Mouse (Mus musculus) c-Kit-positive CD71-negative TER-119-negative erythroid progenitor cells, embryonic 14.5 days (primary cell): ENCODE results near the gene Zfp69.

Experiments used
- DNase-seq: peaks from one replicate; pipeline ENCODE4 v3.0.0-alpha.2; 2013; ENCODE audit warnings: low read depth

Gene Zfp69

GRCm38 (mm10) chr4:120924554-120925299 lies 26.8 kb downstream of the Zfp69 start, which contains the start of gene Exo5:
Gene Exo5 (minus strand): TSS chr4:120925017.
- DNase-seq, result peak; percentile 88

GRCm38 (mm10) chr4:120921461-120921860 lies 30.0 kb downstream of the Zfp69 start:
- no peak for DNase-seq

GRCm38 (mm10) chr4:120914501-120914900 lies 37.0 kb downstream of the Zfp69 start:
- no peak for DNase-seq

- no peak for DNase-seq
These were observed 37.6 kb downstream of the Zfp69 start for GRCm38 (mm10) chr4:120913861-120914260.

GRCm38 (mm10) chr4:120913443-120913842 lies 38.1 kb downstream of the Zfp69 start:
- no peak for DNase-seq

- DNase-seq, result no peak
These were observed 38.6 kb downstream of the Zfp69 start for GRCm38 (mm10) chr4:120912866-120913265.

- DNase-seq, result no peak
These were observed 40.4 kb downstream of the Zfp69 start for GRCm38 (mm10) chr4:120911086-120911485.

GRCm38 (mm10) chr4:120909558-120910150 lies 41.8 kb downstream of the Zfp69 start:
- peak; percentile 85 for DNase-seq

GRCm38 (mm10) chr4:120905644-120906043 lies 45.9 kb downstream of the Zfp69 start:
- no peak for DNase-seq

- DNase-seq, result no peak
These were observed 47.0 kb downstream of the Zfp69 start for GRCm38 (mm10) chr4:120904533-120904932.

- no peak for DNase-seq
These were observed 55.5 kb downstream of the Zfp69 start for GRCm38 (mm10) chr4:120895810-120896584.

GRCm38 (mm10) chr4:120895226-120895625 lies 56.3 kb downstream of the Zfp69 start:
- no peak for DNase-seq

- DNase-seq, result no peak
These were observed 56.9 kb downstream of the Zfp69 start for GRCm38 (mm10) chr4:120894584-120894983.

GRCm38 (mm10) chr4:120893656-120894401 lies 57.7 kb downstream of the Zfp69 start:
- DNase-seq, result no peak

- no peak for DNase-seq
These were observed 59.0 kb downstream of the Zfp69 start for GRCm38 (mm10) chr4:120892516-120892915.

GRCm38 (mm10) chr4:120891960-120892359 lies 59.5 kb downstream of the Zfp69 start:
- DNase-seq, result no peak

- no peak for DNase-seq
These were observed 60.6 kb downstream of the Zfp69 start for GRCm38 (mm10) chr4:120890754-120891440.

GRCm38 (mm10) chr4:120888884-120889283 lies 62.6 kb downstream of the Zfp69 start:
- no peak for DNase-seq

GRCm38 (mm10) chr4:120887381-120888112 lies 64.0 kb downstream of the Zfp69 start:
- peak; percentile 42 for DNase-seq

- no peak for DNase-seq
These were observed 64.7 kb downstream of the Zfp69 start for GRCm38 (mm10) chr4:120886811-120887210.

GRCm38 (mm10) chr4:120886131-120886530 lies 65.4 kb downstream of the Zfp69 start:
- DNase-seq, result no peak
